Mouse (Mus musculus) thymus, postnatal 0 days (tissue): ENCODE results near the gene Neurl2. TPM values are rescaled to one million over a fixed set of nuclear protein-coding genes. Genes with fewer than 3 reads are reported as not detected.

Experiments used
- DNase-seq: peaks from one replicate; pipeline ENCODE4 v3.0.0-alpha.2; 2015; ENCODE audit warnings: low spot score
- polyA plus RNA-seq: library from polyadenylated mRNA; unstranded; fragments of >200 nt; fragmentation: Nextera tagmentation; extraction: Ambion mirVana; gene quantifications from 2 replicates; pipeline ENCODE4 v1.2.1, GENCODE M21; 2015

Neurl2 gene
- polyA plus RNA-seq, 1 experiment from 2014 or later = 5.9 TPM

DNA sequence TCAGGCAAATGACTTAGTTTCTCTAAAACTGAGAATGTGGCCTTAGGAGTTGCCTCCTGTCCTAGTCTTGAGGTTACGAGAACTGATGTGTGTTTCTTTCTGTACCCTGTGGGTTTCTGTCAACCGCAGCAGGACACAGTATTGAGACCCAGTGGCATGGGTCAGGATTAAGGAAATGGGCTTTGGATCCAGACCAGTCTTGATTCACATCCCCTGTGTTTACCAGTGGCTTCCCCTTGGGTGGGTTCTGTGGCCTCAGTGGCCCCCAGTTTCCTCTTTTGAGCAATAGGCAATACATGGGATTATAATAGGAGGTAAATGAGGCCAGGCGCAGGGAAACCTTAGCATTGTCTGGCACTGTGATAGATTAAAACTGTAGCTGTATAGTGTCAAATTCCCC lies 46.2 kb downstream of the Neurl2 start:
- no peak for DNase-seq

GRCm38 (mm10) chr2:164786388-164786885 lies 46.8 kb downstream of the Neurl2 start:
- no peak for DNase-seq

GRCm38 (mm10) chr2:164785481-164786387 lies 47.5 kb downstream of the Neurl2 start, which contains the start of gene Snx21:
Snx21 (plus strand) TSS chr2:164785823.
- peak; percentile 71 for DNase-seq

DNA sequence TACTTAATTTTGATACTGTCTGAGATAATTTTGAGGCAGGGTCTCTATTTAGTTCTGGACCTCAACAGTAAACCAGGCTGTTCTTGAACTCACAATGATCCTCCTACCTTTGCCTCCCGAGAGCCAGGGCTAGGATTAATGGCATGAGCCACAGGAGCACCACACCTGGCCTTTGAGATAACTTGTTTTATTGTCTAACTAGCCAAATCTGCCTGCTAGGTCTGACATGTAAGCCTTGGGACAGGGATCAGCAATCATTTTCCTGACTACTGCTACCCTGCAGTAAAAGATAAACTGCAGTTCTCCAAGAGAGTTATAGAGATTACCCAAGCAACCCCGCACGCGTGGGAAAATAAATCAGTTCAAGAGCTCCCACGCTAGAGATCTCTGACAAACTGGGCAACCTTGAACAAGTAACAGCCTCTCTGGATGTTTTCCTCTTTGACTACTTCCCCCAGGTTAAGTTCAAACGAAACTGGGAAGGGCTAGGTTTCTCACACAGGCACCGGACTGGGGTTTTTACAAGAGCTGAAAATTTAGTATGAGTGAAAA lies 48.3 kb downstream of the Neurl2 start:
- DNase-seq = no peak

GRCm38 (mm10) chr2:164783926-164784581 lies 49.2 kb downstream of the Neurl2 start:
- peak; percentile 39 for DNase-seq

DNA sequence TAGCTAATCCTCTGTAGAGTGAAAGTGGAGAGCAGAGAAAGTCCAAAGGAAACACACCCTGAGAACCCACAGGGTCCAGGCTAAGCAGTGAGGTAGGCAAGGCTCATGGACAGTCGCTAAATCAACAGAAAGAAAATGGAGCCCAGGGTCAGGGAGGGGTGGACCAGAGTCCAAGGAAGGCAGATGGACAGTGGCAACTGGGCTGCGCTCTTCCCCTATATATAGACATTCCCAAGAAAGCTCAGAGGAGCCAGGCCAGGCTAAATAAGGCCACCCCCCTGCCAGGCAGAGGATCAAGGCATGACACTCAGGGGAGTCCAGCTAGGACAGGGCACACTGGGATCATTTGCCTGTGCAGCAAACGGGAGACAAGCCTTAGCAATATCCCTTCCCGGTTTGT lies 51.4 kb downstream of the Neurl2 start:
- no peak for DNase-seq

Other genes starting within 250 kb of the Neurl2 start
- gene Wfdc6a, start 248.0 kb downstream of the Neurl2 start, polyA plus RNA-seq = not detected in 2 replicates
- not detected in 2 replicates for gene Eppin, start 239.9 kb downstream of the Neurl2 start, polyA plus RNA-seq
- gene Wfdc6b, start 219.9 kb downstream of the Neurl2 start, polyA plus RNA-seq = not detected in 2 replicates
- not detected in 2 replicates for gene Wfdc8, start 219.8 kb downstream of the Neurl2 start, polyA plus RNA-seq
- gene Wfdc16, start 194.7 kb downstream of the Neurl2 start, polyA plus RNA-seq = not detected in 2 replicates
- 0.42 TPM in 1 of 2 replicates, not detected in the other for gene Wfdc10, start 177.4 kb downstream of the Neurl2 start, polyA plus RNA-seq
- gene Wfdc9, start 176.9 kb downstream of the Neurl2 start, polyA plus RNA-seq = not detected in 2 replicates
- not detected in 2 replicates for gene Wfdc11, start 159.4 kb downstream of the Neurl2 start, polyA plus RNA-seq
- not detected in 2 replicates for gene Wfdc13, start 148.3 kb downstream of the Neurl2 start, polyA plus RNA-seq
- gene Spint4, start 135.0 kb downstream of the Neurl2 start, polyA plus RNA-seq = not detected in 2 replicates
- gene Spint5, start 118.2 kb downstream of the Neurl2 start, polyA plus RNA-seq = not detected in 2 replicates
- gene Wfdc3, start 87.5 kb downstream of the Neurl2 start, polyA plus RNA-seq = 0.49 and 0.56 TPM in 2 replicates
- gene Dnttip1, start 87.5 kb downstream of the Neurl2 start, polyA plus RNA-seq = 70.4 and 85.2 TPM in 2 replicates
- gene Ube2c, start 63.6 kb downstream of the Neurl2 start, polyA plus RNA-seq = 379 and 497 TPM in 2 replicates
- gene Tnnc2, start 53.5 kb downstream of the Neurl2 start, polyA plus RNA-seq = 5.8 and 10.7 TPM in 2 replicates
- gene Snx21, start 47.6 kb downstream of the Neurl2 start, polyA plus RNA-seq = 7.0 and 7.7 TPM in 2 replicates
- 30.0 and 31.1 TPM in 2 replicates for gene Acot8, start 28.6 kb downstream of the Neurl2 start, polyA plus RNA-seq
- gene Zswim3, start 28.4 kb downstream of the Neurl2 start, polyA plus RNA-seq = 7.1 TPM in 2 replicates
- gene Zswim1, start 10.8 kb downstream of the Neurl2 start, polyA plus RNA-seq = 8.7 and 9.1 TPM in 2 replicates
- 0.17 and 0.85 TPM in 2 replicates for gene Spata25, start 4.9 kb downstream of the Neurl2 start, polyA plus RNA-seq
- gene Ctsa, start 583 bp downstream of the Neurl2 start, polyA plus RNA-seq = 154 and 164 TPM in 2 replicates
- gene Pltp, start 24.3 kb upstream of the Neurl2 start, polyA plus RNA-seq = 424 and 433 TPM in 2 replicates
- gene Pcif1, start 45.8 kb upstream of the Neurl2 start, polyA plus RNA-seq = 92.5 and 107 TPM in 2 replicates
- 8.6 and 9.5 TPM in 2 replicates for gene Zfp335, start 78.3 kb upstream of the Neurl2 start, polyA plus RNA-seq
- 47.8 and 53.2 TPM in 2 replicates for gene Mmp9, start 107.3 kb upstream of the Neurl2 start, polyA plus RNA-seq
- 0.26 and 0.30 TPM in 2 replicates for gene Slc12a5, start 127.3 kb upstream of the Neurl2 start, polyA plus RNA-seq
- gene Ncoa5, start 201.4 kb upstream of the Neurl2 start, polyA plus RNA-seq = 43.8 and 51.3 TPM in 2 replicates
- gene Cd40, start 222.2 kb upstream of the Neurl2 start, polyA plus RNA-seq = 29.6 and 31.4 TPM in 2 replicates